Mouse (Mus musculus): Measurements from ENCODE around the gene Gm13101. TPM values are rescaled to one million over a fixed set of nuclear protein-coding genes. Genes with fewer than 3 reads are reported as not detected.

Gm13101 gene
- polyA plus RNA-seq, 1 experiment from 2014 or later, result not detected

Other genes starting within 250 kb of the Gm13101 start
- gene Gm13078, start 247.5 kb downstream of the Gm13101 start, polyA plus RNA-seq (2014; fragmentation: Nextera tagmentation; extraction: Ambion mirVana), result not detected in 2 replicates
- gene Gm13023, start 177.6 kb downstream of the Gm13101 start, polyA plus RNA-seq (2014; fragmentation: Nextera tagmentation; extraction: Ambion mirVana), result not detected in 2 replicates
- not detected in 2 replicates for gene Gm13084, start 150.9 kb downstream of the Gm13101 start, polyA plus RNA-seq (2014; fragmentation: Nextera tagmentation; extraction: Ambion mirVana)
- not detected in 2 replicates for gene Gm13103, start 120.5 kb downstream of the Gm13101 start, polyA plus RNA-seq (2014; fragmentation: Nextera tagmentation; extraction: Ambion mirVana)
- gene Pramef6, start 66.6 kb downstream of the Gm13101 start, polyA plus RNA-seq (2014; fragmentation: Nextera tagmentation; extraction: Ambion mirVana), result not detected in 2 replicates
- not detected in 2 replicates for gene Pramef25, start 15.9 kb downstream of the Gm13101 start, polyA plus RNA-seq (2014; fragmentation: Nextera tagmentation; extraction: Ambion mirVana)
- gene Pramef17, start 27.4 kb upstream of the Gm13101 start, polyA plus RNA-seq (2014; fragmentation: Nextera tagmentation; extraction: Ambion mirVana), result not detected in 2 replicates
- gene Pramel4, start 92.2 kb upstream of the Gm13101 start, polyA plus RNA-seq (2014; fragmentation: Nextera tagmentation; extraction: Ambion mirVana), result not detected in 2 replicates
- gene Gm13102, start 139.5 kb upstream of the Gm13101 start, polyA plus RNA-seq (2014; fragmentation: Nextera tagmentation; extraction: Ambion mirVana), result not detected in 2 replicates
- not detected in 2 replicates for gene Oog3, start 195.7 kb upstream of the Gm13101 start, polyA plus RNA-seq (2014; fragmentation: Nextera tagmentation; extraction: Ambion mirVana)
- gene Oog2, start 223.8 kb upstream of the Gm13101 start, polyA plus RNA-seq (2014; fragmentation: Nextera tagmentation; extraction: Ambion mirVana), result not detected in 2 replicates
- not detected in 2 replicates for gene C87977, start 246.4 kb upstream of the Gm13101 start, polyA plus RNA-seq (2014; fragmentation: Nextera tagmentation; extraction: Ambion mirVana)

Data from embryonic facial prominence, embryonic 11.5 days (tissue).